Mouse (Mus musculus): ENCODE data around the gene Pet117.

GRCm38 (mm10) chr2:144343158-144343557 is 25.6 kb upstream of the Pet117 start:
- TF ChIP-seq CTCF (IDR thresholded peaks at IDR 0.05; ENCODE audit: control insufficient read depth, insufficient read depth, insufficient read length) (no peak), MAX (IDR thresholded peaks at IDR 0.05) (no peak), USF1 (IDR thresholded peaks at IDR 0.05; ENCODE audit: low read depth) (no peak), MYOD1 (IDR thresholded peaks at IDR 0.05; ENCODE audit: control insufficient read depth, insufficient read length, low read depth) (no peak), FOSL1 (IDR thresholded peaks at IDR 0.05; ENCODE audit: insufficient read depth, low read length, poor library complexity, severe bottlenecking) (no peak), MYOG (IDR thresholded peaks at IDR 0.05; ENCODE audit: control insufficient read depth, extremely low read depth, insufficient read length) (no peak), CEBPB (IDR thresholded peaks at IDR 0.05; ENCODE audit: low read depth) (no peak)

All from C2C12 (cell line).